Mouse (Mus musculus) stomach, postnatal 0 days (tissue): ENCODE results near the gene Osbpl8. TPM values are rescaled to one million over a fixed set of nuclear protein-coding genes. Genes with fewer than 3 reads are reported as not detected.

ENCODE experiments used
- ATAC-seq: fragments of 200-750 bp; cut with Nextera tagmentation; 2 replicates; pipeline ENCODE4 v1.8.0; 2017; ENCODE audit not compliant: low FRiP score, low TSS enrichment
- DNase-seq: peaks from one replicate; pipeline ENCODE4 v3.0.0-alpha.2; 2016; ENCODE audit warnings: low spot score
- H3K27ac ChIP-seq: fragments of 300-500 bp; sonication (generic); replicated peaks from 2 replicates; pipeline ENCODE4 v1.5.1; 2014; ENCODE audit warnings: mild to moderate bottlenecking, control low read depth
- H3K27me3 ChIP-seq: fragments of 300-500 bp; sonication (generic); 2 replicates; pipeline ENCODE4 v1.6.1; 2014; ENCODE audit warnings: low read length; ENCODE audit not compliant: control insufficient read depth, insufficient read depth
- H3K36me3 ChIP-seq: fragments of 300-500 bp; sonication (generic); 2 replicates; pipeline ENCODE4 v1.6.1; 2014; ENCODE audit warnings: low read length, mixed read lengths; ENCODE audit not compliant: control insufficient read depth, insufficient read depth
- H3K4me1 ChIP-seq: fragments of 300-500 bp; sonication (generic); replicated peaks from 2 replicates; pipeline ENCODE4 v1.6.1; 2014; ENCODE audit warnings: antibody characterized with exemption; ENCODE audit not compliant: control insufficient read depth, insufficient read depth
- H3K4me2 ChIP-seq: fragments of 300-500 bp; sonication (generic); replicated peaks from 2 replicates; pipeline ENCODE4 v1.6.1; 2014; ENCODE audit warnings: low read depth, mild to moderate bottlenecking, control low read depth, moderate library complexity
- H3K4me3 ChIP-seq: fragments of 300-500 bp; sonication (generic); 2 replicates; pipeline ENCODE4 v1.5.1; 2014; ENCODE audit warnings: low read depth, low read length, control low read depth
- H3K9ac ChIP-seq: fragments of 300-500 bp; sonication (generic); 2 replicates; pipeline ENCODE4 v1.6.1; 2014; ENCODE audit warnings: mild to moderate bottlenecking, low read length, control low read depth, mixed read lengths
- H3K9me3 ChIP-seq: fragments of 300-500 bp; sonication (generic); 2 replicates; pipeline ENCODE4 v1.6.1; 2016; ENCODE audit warnings: low read length; ENCODE audit not compliant: control insufficient read depth
- CTCF ChIP-seq: IDR thresholded peaks from 2 replicates; pipeline ENCODE4 v1.5.1; 2016; ENCODE audit warnings: antibody characterized with exemption, low read depth, mild to moderate bottlenecking, moderate library complexity
- EP300 ChIP-seq: optimal IDR thresholded peaks from 2 replicates; pipeline ENCODE3; 2016; ENCODE audit warnings: antibody characterized with exemption
- WGBS: fragments of 180-500 bp; shearing (Covaris S2); extraction: QIAGEN DNeasy Blood & Tissue Kit; methylation state at CpG from one replicate; pipeline ENCODE4 v1.1.7; 2014; 5-methylcytosine and 5-hydroxymethylcytosine counted together
- polyA plus RNA-seq: library from polyadenylated mRNA; unstranded; fragments of >200 nt; fragmentation: Nextera tagmentation; extraction: Ambion mirVana; gene quantifications from 2 replicates; pipeline ENCODE4 v1.2.1, GENCODE M21; 2015

Gene Osbpl8
- polyA plus RNA-seq, 1 experiment from 2014 or later = 5.1 TPM

GRCm38 (mm10) chr10:111139170-111139569 is 25.4 kb upstream of the Osbpl8 start:
- ATAC-seq (no peak), DNase-seq (no peak)
- Histone ChIP-seq H3K36me3 (no peaks in the 10 kb centered on the region), H3K27ac (no peak overlapping the region), H3K27me3 (no peaks in the 10 kb centered on the region), H3K9me3 (no peaks in the 10 kb centered on the region), H3K9ac (no peak overlapping the region), H3K4me2 (no peak overlapping the region), H3K4me3 (no peak overlapping the region), H3K4me1 (no peaks in the 10 kb centered on the region)
- TF ChIP-seq CTCF = no peak
- 72% methylated on average over 1 of the region's 1 CpGs for WGBS

- no peak overlapping the region for H3K9ac ChIP-seq
- 29% methylated on average over 5 of the region's 5 CpGs for WGBS
- H3K9me3 ChIP-seq = no peaks in the 10 kb centered on the region
- TF ChIP-seq CTCF = no peak
- DNase-seq (no peak), ATAC-seq (no peak)
- no peak overlapping the region for H3K27ac ChIP-seq
- no peaks in the 10 kb centered on the region for H3K27me3 ChIP-seq
- H3K4me2 ChIP-seq = no peak overlapping the region
- H3K36me3 ChIP-seq = no peaks in the 10 kb centered on the region
- H3K4me3 ChIP-seq = no peak overlapping the region
- no peaks in the 10 kb centered on the region for H3K4me1 ChIP-seq
Measured at GRCm38 (mm10) chr10:111139881-111140280, 24.7 kb upstream of the Osbpl8 start.

- Histone ChIP-seq H3K36me3 (no peaks in the 10 kb centered on the region), H3K4me1 (no peaks in the 10 kb centered on the region), H3K27ac (no peak overlapping the region), H3K4me3 (no peak overlapping the region), H3K9me3 (no peaks in the 10 kb centered on the region), H3K4me2 (no peak overlapping the region), H3K9ac (no peak overlapping the region), H3K27me3 (no peaks in the 10 kb centered on the region)
- TF ChIP-seq CTCF = no peak
- no peak for TF ChIP-seq EP300
- no peak for ATAC-seq
- no peak for DNase-seq
- WGBS = 80% methylated on average over 11 of the region's 11 CpGs
Measured at GRCm38 (mm10) chr10:111144371-111144959, 20.1 kb upstream of the Osbpl8 start.

- H3K27me3 ChIP-seq = no peaks in the 10 kb centered on the region
- H3K27ac ChIP-seq = no peak overlapping the region
- no peak overlapping the region for H3K4me2 ChIP-seq
- H3K4me1 ChIP-seq = no peaks in the 10 kb centered on the region
- H3K4me3 ChIP-seq = no peak overlapping the region
- H3K36me3 ChIP-seq = no peaks in the 10 kb centered on the region
- TF ChIP-seq EP300 = no peak
- no peak for TF ChIP-seq CTCF
- no peak for ATAC-seq
- no peak for DNase-seq
- no peak overlapping the region for H3K9ac ChIP-seq
- no peaks in the 10 kb centered on the region for H3K9me3 ChIP-seq
- WGBS = 36% methylated on average over 5 of the region's 5 CpGs
Measured at GRCm38 (mm10) chr10:111149761-111150160, 14.8 kb upstream of the Osbpl8 start.

- Histone ChIP-seq H3K4me2 (no peak overlapping the region), H3K9ac (no peak overlapping the region), H3K27me3 (no peaks in the 10 kb centered on the region), H3K4me1 (no peaks in the 10 kb centered on the region), H3K9me3 (no peaks in the 10 kb centered on the region), H3K27ac (no peak overlapping the region), H3K4me3 (no peak overlapping the region), H3K36me3 (no peaks in the 10 kb centered on the region)
- TF ChIP-seq EP300 = no peak
- no peak for TF ChIP-seq CTCF
- DNase-seq = no peak
- 85% methylated on average over 3 of the region's 3 CpGs for WGBS
- ATAC-seq = no peak
Measured at GRCm38 (mm10) chr10:111155065-111155464, 9.5 kb upstream of the Osbpl8 start.

- H3K9ac ChIP-seq = no peak overlapping the region
- H3K9me3 ChIP-seq = no peaks in the 10 kb centered on the region
- no peak overlapping the region for H3K27ac ChIP-seq
- 45% methylated on average over 7 of the region's 7 CpGs for WGBS
- no peaks in the 10 kb centered on the region for H3K27me3 ChIP-seq
- H3K4me2 ChIP-seq = no peak overlapping the region
- no peaks in the 10 kb centered on the region for H3K36me3 ChIP-seq
- no peak overlapping the region for H3K4me3 ChIP-seq
- TF ChIP-seq CTCF = no peak
- TF ChIP-seq EP300 = no peak
- DNase-seq (no peak), ATAC-seq (no peak)
- H3K4me1 ChIP-seq = no peaks in the 10 kb centered on the region
Measured at GRCm38 (mm10) chr10:111155571-111155970, 9.0 kb upstream of the Osbpl8 start.
